Mouse (Mus musculus): ENCODE data around the gene Mrm1. TPM values are rescaled to one million over a fixed set of nuclear protein-coding genes. Genes with fewer than 3 reads are reported as not detected.

Gene Mrm1
- polyA plus RNA-seq, 1 experiment from 2014 or later: 13.8 TPM

DNA sequence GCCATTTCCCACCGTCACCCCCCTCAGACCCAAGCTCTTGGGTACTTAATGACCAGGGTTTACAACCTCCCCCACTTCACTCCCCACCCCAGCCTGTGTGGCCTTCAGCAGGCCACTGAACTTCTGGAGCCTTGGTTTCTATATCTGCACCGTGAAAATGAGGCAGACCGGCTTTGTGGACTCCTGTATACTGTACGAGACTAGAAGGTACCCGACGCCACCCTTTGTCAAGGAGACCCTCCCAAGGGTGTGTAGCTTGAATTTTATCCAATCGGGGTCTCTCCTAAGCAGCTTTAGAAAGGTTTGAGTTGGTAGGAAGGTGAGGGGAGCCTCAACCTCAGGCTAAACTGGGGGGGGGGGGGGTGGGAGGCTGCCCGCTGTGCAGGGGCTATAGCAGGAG lies 55.2 kb downstream of the Mrm1 start:
- no peaks in the 10 kb centered on the region for H3K36me3 ChIP-seq
- peaks cover 10% of the 10 kb centered on the region for H3K4me1 ChIP-seq
- ATAC-seq (ENCODE audit: insufficient number of reproducible peaks, low FRiP score, low TSS enrichment, low read depth): no peak
- no peaks in the 10 kb centered on the region for H3K9me3 ChIP-seq
- peaks cover 19% of the 10 kb centered on the region for H3K27me3 ChIP-seq
- H3K9ac ChIP-seq: no peak overlapping the region
- peak overlapping the region; percentile 45 for H3K4me2 ChIP-seq
- peak overlapping the region; percentile 19 for H3K4me3 ChIP-seq
- no peak overlapping the region for H3K27ac ChIP-seq
- WGBS: 12% methylated on average over 8 of the region's 8 CpGs

Other genes with a start within 250 kb of the Mrm1 start
- gene Dhrs11, start 9.5 kb upstream of the Mrm1 start, polyA plus RNA-seq (2015; fragmentation: Nextera tagmentation; extraction: Ambion mirVana): 12.8 and 14.3 TPM in 2 replicates
- 63.8 and 64.8 TPM in 2 replicates for gene Ggnbp2, start 51.3 kb upstream of the Mrm1 start, polyA plus RNA-seq (2015; fragmentation: Nextera tagmentation; extraction: Ambion mirVana)
- 9.9 and 11.6 TPM in 2 replicates for gene Myo19, start 60.6 kb upstream of the Mrm1 start, polyA plus RNA-seq (2015; fragmentation: Nextera tagmentation; extraction: Ambion mirVana)
- gene Pigw, start 60.8 kb upstream of the Mrm1 start, polyA plus RNA-seq (2015; fragmentation: Nextera tagmentation; extraction: Ambion mirVana): 1.8 and 2.5 TPM in 2 replicates
- gene Znhit3, start 96.9 kb upstream of the Mrm1 start, polyA plus RNA-seq (2015; fragmentation: Nextera tagmentation; extraction: Ambion mirVana): 51.1 and 51.6 TPM in 2 replicates
- gene Car4, start 138.3 kb upstream of the Mrm1 start, polyA plus RNA-seq (2015; fragmentation: Nextera tagmentation; extraction: Ambion mirVana): 0.37 TPM in 1 of 2 replicates, not detected in the other